Mouse (Mus musculus): ENCODE data around the gene Ube2e2.

DNA sequence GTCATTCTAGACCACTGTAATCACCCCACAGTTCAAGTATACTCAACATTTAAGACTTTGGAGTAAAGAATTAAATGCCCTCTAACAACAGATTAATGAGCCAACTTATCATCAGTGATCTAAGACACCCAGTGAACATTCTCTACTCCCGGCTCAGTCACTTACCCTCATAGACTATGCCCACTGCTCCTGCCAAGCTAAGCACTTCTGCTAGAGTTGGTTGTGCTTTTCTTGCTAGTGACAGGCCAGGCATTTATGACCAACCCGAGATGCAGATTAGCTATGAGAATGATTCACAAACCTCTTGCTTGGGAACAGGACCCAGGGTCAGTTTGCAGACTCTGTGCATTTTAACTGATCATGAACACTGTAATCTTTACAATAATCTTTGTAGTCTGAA, 230.4 kb downstream of the Ube2e2 start:
- TF ChIP-seq E2F4 (IDR thresholded peaks at IDR 0.05; ENCODE audit: borderline replicate concordance, low read depth, low read length) (no peak), MAZ (IDR thresholded peaks at IDR 0.05; ENCODE audit: low read depth, low read length) (no peak), TAL1 (IDR thresholded peaks at IDR 0.05; ENCODE audit: low read length) (no peak), USF1 (IDR thresholded peaks at IDR 0.05; ENCODE audit: low read depth, low read length) (no peak), EP300 (IDR thresholded peaks at IDR 0.05; ENCODE audit: low read depth in 1 of 2, low read length in 2 of 2) (no peak), CTCF (IDR thresholded peaks at IDR 0.05 in 2 of 3, conservative IDR thresholded peaks at IDR 0.05 in 1 of 3; ENCODE audit: control insufficient read depth in 1 of 3, insufficient read depth in 1 of 3, low read depth in 2 of 3, low read length in 3 of 3, poor library complexity in 1 of 3, severe bottlenecking in 1 of 3) (no peak), JUND (IDR thresholded peaks at IDR 0.05; ENCODE audit: low read depth, low read length) (no peak), MYC (IDR thresholded peaks at IDR 0.05; ENCODE audit: low read depth, low read length) (no peak), GABPA (IDR thresholded peaks at IDR 0.05; ENCODE audit: low read depth, low read length) (no peak)

Measured in MEL (cell line).